Mouse (Mus musculus) E14TG2a.4 (cell line): ENCODE data around the gene Lcor.

Source experiments
- CTCF ChIP-seq: conservative IDR thresholded peaks from 2 replicates; pipeline ENCODE4 v1.5.1; 2014; ENCODE audit warnings: low read length
- NANOG ChIP-seq: IDR thresholded peaks from 2 replicates; pipeline ENCODE4 v1.6.1; 2014; ENCODE audit warnings: borderline replicate concordance, low read length, mixed read lengths
- POU5F1 ChIP-seq: IDR thresholded peaks from 2 replicates; pipeline ENCODE4 v1.6.1; 2014; ENCODE audit warnings: low read length, borderline replicate concordance

GRCm38 (mm10) chr19:41579311-41579920, 97.0 kb downstream of the Lcor start:
- TF ChIP-seq CTCF (no peak), POU5F1 (no peak), NANOG (no peak)
